Mouse (Mus musculus): ENCODE data around the gene Cd101.

DNA sequence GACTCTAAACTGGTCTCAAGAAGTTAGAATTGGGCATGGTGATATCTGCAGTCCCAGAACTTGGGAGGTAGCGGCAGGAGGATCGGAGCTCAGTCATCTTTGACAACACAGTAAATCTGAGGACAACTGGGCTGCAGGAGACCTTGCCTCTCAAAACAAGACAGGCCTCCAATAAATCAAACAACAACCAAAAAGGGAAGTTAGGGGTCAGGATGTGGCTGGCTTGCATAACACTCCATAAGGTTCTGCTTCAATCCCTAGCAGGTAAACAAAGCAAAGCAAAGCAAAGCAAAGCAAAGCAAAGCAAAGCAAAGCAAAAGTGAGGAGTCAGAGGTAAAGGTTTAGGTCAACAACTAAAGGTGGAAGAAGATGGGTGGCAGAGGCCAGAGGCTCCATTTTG lies 28.8 kb upstream of the Cd101 start:
- TF ChIP-seq CTCF (IDR thresholded peaks at IDR 0.05; ENCODE audit: control insufficient read depth, insufficient read depth, low read length) (no peak), POLR2A (IDR thresholded peaks at IDR 0.05; ENCODE audit: borderline replicate concordance, control insufficient read depth, low read depth, low read length) (no peak)

Measured in bone marrow, adult 2 months (tissue).